Mouse (Mus musculus): ENCODE results near the gene Lipe. TPM values are rescaled to one million over a fixed set of nuclear protein-coding genes. Genes with fewer than 3 reads are reported as not detected.
A peak's percentile ranks its signal among the peaks of the same experiment; 100 is the strongest.

Lipe gene
- polyA plus RNA-seq, 1 experiment from 2014 or later, result 7.4 TPM

DNA sequence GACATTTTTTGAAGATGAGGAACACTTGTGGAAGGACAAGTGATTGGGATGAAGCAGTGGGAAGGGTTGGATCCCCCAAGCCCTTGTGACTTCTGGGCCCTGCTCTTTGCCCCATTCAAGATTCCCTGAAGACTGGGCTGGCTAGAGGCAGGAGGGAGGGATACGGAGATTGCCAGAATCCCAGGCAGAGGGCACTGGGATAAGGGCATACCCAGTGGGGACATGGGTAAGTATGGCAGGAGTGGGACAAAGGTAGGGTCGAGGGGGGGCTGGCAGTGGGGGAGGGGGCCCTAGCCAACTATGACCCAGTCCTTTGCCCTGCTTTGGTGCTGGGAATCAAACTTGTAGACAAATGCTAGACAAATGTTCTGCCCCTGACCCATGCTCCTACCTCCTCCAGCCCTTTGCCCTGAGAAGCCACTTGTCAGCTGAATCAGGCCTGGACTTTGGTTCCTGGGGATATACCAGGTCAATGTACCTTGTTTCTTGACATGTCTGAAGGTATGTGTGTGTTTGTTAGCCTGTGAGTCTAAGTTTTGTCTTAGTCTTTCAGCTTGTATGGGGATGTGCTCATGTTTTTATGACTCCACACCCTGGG is 6.6 kb downstream of the Lipe start:
- Histone ChIP-seq H3K36me3 (replicated peaks) (peaks cover 16% of the 10 kb centered on the region), H3K4me3 (no peak overlapping the region), H3K4me1 (peaks cover 46% of the 10 kb centered on the region), H3K27me3 (ENCODE audit: poor library complexity, severe bottlenecking) (peaks cover 30% of the 10 kb centered on the region), H3K27ac (no peak overlapping the region), H3K9me3 (no peaks in the 10 kb centered on the region; the same call in 1 of the 2 replicates)
- 68% methylated on average over 2 of the region's 2 CpGs for WGBS
- DNase-seq (ENCODE audit: extremely low spot score, low spot score), result no peak

DNA sequence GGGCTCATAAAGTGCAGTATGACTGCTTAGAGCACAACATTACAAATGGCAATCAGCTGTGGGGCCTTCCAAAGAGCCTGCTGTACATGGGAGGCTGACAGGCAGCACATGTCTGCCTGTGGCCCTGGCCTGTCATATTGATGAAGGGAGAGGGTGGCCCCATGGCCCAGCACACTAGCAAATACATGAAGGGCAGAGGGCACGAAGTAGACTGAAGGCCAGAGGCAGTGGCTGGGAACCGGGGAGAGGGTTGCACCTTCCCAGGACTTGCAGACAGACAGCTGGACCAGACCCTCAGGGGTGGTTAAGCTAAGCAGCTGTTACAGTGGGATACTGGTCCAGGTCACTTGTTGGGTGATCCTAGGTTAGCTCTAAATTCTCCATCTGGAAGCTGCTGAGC is 7.5 kb downstream of the Lipe start:
- DNase-seq (ENCODE audit: extremely low spot score, low spot score), result no peak
- H3K9me3 ChIP-seq, result no peaks in the 10 kb centered on the region
- H3K4me1 ChIP-seq, result peaks cover 38% of the 10 kb centered on the region
- H3K36me3 ChIP-seq (replicated peaks), result peaks cover 21% of the 10 kb centered on the region
- peaks cover 23% of the 10 kb centered on the region for H3K27me3 ChIP-seq (ENCODE audit: poor library complexity, severe bottlenecking)
- WGBS, result 35% methylated on average over 2 of the region's 2 CpGs
- H3K4me3 ChIP-seq, result no peak overlapping the region
- no peak overlapping the region for H3K27ac ChIP-seq

DNA sequence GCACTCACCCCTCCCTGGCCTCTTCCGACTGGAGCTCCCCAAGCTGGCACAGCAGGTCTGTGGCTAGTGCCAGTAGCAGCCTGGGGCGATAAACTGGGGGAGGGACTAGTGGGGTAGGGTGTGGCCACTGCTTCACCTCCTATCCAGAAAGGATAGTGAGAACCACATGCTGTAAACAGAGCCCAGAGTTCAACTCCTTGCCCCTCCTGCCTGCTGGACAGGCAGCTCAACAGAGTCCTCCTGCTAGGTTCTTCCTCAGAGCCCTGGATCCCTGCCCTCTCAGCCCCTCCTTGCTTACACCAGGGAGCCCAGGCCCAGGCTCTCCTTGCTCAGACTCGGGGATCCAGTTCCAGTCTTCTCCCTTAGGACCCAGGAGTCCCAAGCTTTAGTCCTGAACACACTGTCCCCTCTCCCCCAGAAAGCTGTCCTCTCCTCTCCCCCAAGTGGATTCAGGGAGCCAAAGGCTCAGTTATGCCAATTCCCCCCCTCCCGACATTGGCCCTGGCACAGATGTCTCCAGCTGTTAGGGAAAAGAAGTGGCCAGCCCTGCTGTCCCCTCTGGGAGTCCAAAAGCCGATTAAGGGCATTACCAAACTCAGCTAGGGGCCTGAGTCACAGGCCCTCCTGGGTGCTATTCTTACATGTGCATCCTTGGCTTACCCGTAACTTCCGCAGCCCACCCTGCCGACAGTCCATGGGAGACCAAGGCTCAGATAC is 8.3 kb downstream of the Lipe start:
- H3K36me3 ChIP-seq (replicated peaks), result peaks cover 29% of the 10 kb centered on the region
- 38% methylated on average over 8 of the region's 8 CpGs for WGBS
- no peak for DNase-seq (ENCODE audit: extremely low spot score, low spot score)
- peak overlapping the region; percentile 6; the same call in 1 of the 2 replicates for H3K4me3 ChIP-seq
- 0 out of 2 replicates have a peak overlapping the region, but pooled peaks have one; percentile 16 for H3K27ac ChIP-seq
- no peaks in the 10 kb centered on the region for H3K9me3 ChIP-seq
- H3K27me3 ChIP-seq (ENCODE audit: poor library complexity, severe bottlenecking), result peaks cover 23% of the 10 kb centered on the region
- peaks cover 36% of the 10 kb centered on the region for H3K4me1 ChIP-seq

DNA sequence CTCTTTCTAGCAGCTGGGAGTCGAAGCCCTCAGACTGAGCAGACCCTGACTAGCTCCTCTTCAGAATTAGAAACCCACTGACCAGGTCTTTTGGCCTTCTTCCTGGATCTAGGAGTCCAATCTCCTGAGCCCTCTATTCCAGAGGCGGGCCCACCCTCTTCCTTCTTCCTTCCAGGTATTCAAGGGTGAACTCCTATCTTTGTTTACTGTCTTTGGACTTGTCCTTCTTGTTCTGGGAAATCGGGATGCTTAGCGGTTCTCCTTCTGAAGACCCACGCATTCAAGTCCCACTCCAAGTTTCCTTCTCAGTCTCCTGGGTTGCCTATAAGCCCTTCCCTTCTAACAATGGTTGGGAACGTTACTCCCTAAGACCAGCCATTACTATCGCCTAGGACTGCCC is 9.6 kb downstream of the Lipe start:
- Histone ChIP-seq H3K27ac (no peak overlapping the region), H3K4me3 (no peak overlapping the region), H3K27me3 (ENCODE audit: poor library complexity, severe bottlenecking) (peaks cover 14% of the 10 kb centered on the region), H3K4me1 (peaks cover 23% of the 10 kb centered on the region), H3K36me3 (replicated peaks) (peaks cover 42% of the 10 kb centered on the region), H3K9me3 (no peaks in the 10 kb centered on the region)
- 87% methylated on average over 7 of the region's 7 CpGs for WGBS
- no peak for DNase-seq (ENCODE audit: extremely low spot score, low spot score)

DNA sequence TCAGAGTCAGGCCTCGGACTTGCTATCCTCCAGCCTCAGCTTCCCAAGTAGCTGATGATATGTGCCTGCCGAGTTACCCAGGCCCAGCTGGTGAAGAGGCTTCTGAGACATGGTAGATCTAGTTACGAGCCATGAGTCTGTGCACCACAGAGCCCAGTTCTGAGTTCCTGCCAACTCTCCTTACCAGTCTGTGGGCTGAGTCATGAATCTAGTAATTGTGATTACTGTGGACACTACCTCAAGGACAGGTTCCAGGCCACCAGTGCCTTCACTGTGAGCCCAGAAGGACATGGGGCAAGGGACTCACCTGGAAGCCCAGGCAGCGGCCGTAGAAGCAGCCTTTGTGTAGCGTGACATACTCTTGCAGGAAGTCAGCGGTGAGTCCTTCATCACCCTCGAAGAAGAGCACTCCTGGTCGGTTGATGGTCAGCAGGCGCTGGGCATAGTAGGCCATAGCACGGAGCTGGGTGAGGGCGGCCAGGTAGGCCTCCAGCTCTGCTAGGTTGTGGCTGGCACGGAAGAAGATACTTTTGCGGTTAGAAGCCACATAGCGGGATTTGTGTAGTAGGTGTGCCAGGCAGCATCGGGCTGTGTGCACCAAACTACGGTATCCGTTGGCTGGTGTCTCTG is 10.6 kb downstream of the Lipe start:
- Histone ChIP-seq H3K27me3 (ENCODE audit: poor library complexity, severe bottlenecking) (peaks cover 4% of the 10 kb centered on the region; the same call in 1 of the 2 replicates), H3K4me3 (no peak overlapping the region), H3K4me1 (peaks cover 17% of the 10 kb centered on the region), H3K9me3 (no peaks in the 10 kb centered on the region), H3K27ac (no peak overlapping the region), H3K36me3 (replicated peaks) (peaks cover 52% of the 10 kb centered on the region)
- no peak for DNase-seq (ENCODE audit: extremely low spot score, low spot score)
- 96% methylated on average over 18 of the region's 18 CpGs for WGBS

DNA sequence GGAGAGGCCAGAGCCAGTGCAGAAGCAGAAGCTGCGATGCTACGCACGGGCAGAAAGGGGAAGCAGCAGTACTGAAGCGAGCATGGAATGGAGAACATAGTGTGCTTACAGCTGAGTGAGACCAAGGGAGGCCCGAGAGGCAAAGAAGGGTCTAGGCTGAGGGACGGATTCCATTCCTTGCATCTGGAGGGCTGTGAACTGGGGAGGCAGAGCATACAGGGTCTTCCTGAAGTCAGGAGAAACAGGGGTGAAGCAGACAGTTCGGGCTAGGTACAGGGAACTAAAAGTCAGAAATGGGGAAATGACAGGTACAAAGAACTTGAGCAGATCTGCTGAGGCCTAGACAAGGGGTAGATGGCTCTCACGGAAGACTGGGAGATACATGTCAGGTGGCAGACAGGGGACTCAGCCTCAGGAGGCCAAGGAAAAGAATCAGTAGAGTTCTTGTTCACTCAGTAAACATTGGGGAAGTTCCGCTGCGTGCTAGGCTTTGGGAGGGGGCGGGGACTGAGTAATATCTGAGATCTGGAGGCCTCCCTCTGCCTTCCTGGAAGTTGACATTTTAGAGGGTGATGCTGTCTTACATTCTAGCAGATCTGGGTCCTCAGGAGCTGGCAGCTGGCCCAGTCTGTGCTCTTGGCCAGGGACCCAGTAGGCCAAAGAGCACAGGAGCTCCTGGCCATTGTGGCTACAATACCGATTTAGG is 12.5 kb downstream of the Lipe start:
- Histone ChIP-seq H3K9me3 (no peaks in the 10 kb centered on the region), H3K36me3 (replicated peaks) (peaks cover 59% of the 10 kb centered on the region)
- WGBS, result 91% methylated on average over 12 of the region's 12 CpGs

DNA sequence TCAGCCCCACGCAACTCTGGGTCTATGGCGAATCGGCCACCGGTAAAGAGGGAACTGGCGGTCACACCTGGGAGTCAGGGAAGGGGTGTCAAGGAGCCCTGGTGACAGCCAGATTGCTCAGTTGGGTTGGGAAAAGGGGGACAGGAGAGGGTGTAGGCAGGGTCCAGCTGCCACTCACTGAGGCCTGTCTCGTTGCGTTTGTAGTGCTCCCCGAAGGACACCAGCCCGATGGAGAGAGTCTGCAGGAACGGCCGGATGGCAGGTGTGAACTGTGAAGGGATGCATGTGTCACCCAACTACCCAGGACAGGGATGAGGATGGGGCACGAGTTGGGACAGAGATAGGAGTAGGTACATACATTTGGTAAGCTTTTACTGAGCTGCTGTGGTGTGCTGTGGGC is 13.3 kb downstream of the Lipe start:
- peaks cover 59% of the 10 kb centered on the region for H3K36me3 ChIP-seq (replicated peaks)
- no peak overlapping the region for H3K27ac ChIP-seq
- H3K4me1 ChIP-seq, result peaks cover 12% of the 10 kb centered on the region
- no peak overlapping the region for H3K4me3 ChIP-seq
- peaks cover 17% of the 10 kb centered on the region for H3K27me3 ChIP-seq (ENCODE audit: poor library complexity, severe bottlenecking)
- 94% methylated on average over 12 of the region's 12 CpGs for WGBS
- DNase-seq (ENCODE audit: extremely low spot score, low spot score), result no peak
- no peaks in the 10 kb centered on the region for H3K9me3 ChIP-seq

More for the DNA sequence above, 12.5 kb downstream of the Lipe start:
- Histone ChIP-seq H3K27ac (no peak overlapping the region), H3K27me3 (ENCODE audit: poor library complexity, severe bottlenecking) (peaks cover 10% of the 10 kb centered on the region), H3K4me1 (peaks cover 12% of the 10 kb centered on the region), H3K4me3 (no peak overlapping the region)
- DNase-seq (ENCODE audit: extremely low spot score, low spot score), result no peak

DNA sequence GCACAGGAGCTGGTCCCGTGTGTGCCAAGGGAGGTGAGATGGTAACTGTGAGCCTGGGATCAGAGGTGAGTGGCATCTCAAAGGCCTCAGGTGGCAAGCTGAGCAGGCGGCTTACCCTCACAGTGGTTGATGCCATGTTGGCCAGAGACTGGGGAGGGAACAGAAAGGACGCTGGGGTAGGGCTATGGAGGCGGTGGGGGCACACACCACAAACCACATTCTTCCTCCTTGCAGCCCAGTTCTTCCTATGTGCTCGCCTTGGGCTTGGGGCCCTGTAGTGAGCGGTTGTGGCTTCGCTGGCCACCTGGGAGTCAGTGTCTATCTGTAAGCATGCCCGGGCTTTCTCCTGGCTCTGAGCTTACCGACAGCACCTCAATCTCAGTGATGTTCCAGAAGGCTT is 13.7 kb downstream of the Lipe start:
- Histone ChIP-seq H3K4me1 (peaks cover 12% of the 10 kb centered on the region), H3K27ac (no peak overlapping the region), H3K36me3 (replicated peaks) (peaks cover 59% of the 10 kb centered on the region), H3K27me3 (ENCODE audit: poor library complexity, severe bottlenecking) (peaks cover 22% of the 10 kb centered on the region), H3K4me3 (no peak overlapping the region), H3K9me3 (no peaks in the 10 kb centered on the region)
- WGBS, result 89% methylated on average over 9 of the region's 9 CpGs
- DNase-seq (ENCODE audit: extremely low spot score, low spot score), result no peak

DNA sequence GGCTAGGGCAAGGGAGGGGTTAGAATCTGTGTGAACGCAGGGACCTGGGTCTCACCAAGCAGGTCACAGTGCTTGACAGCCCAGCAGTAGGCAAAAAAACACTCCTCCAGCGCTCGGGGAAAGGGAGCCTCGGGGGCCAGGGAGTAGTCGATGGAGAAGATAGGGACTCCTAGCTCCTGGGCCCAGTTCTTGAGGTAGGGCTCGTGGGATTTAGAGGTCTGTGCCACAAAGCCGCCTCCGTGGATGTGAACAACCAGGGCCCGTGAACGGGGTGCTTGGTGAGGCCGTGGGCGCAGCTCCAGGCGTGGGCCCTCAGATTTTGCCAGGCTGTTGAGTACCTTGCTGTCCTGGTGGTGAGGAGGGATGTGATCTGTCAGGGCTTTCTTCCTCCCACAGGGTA is 14.2 kb downstream of the Lipe start:
- peaks cover 59% of the 10 kb centered on the region for H3K36me3 ChIP-seq (replicated peaks)

DNA sequence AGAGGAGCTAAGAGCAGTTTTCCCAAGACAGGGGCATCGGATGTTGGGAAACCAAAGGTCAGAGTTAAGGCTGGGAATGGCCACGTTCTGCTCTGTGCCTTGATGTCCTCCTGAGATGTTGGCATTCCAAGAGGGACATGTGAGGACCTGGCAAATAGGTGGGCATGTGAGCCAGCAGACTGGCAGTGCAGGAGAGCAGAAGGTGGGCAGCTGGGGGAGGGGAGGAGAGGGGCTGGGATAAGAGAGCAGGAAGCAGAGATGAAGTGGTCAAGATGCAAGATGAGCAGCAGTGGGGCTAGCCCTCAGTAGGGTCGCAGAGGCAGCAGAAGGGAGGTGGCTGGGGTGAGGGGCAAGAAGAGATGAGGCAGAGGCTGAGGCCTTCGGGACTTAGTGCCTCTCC is 14.6 kb downstream of the Lipe start:
- peaks cover 20% of the 10 kb centered on the region for H3K4me1 ChIP-seq
- no peaks in the 10 kb centered on the region for H3K9me3 ChIP-seq
- WGBS, result 84% methylated on average over 4 of the region's 4 CpGs
- no peak overlapping the region for H3K4me3 ChIP-seq
- peaks cover 59% of the 10 kb centered on the region for H3K36me3 ChIP-seq (replicated peaks)
- no peak overlapping the region for H3K27ac ChIP-seq
- peaks cover 28% of the 10 kb centered on the region for H3K27me3 ChIP-seq (ENCODE audit: poor library complexity, severe bottlenecking)
- DNase-seq (ENCODE audit: extremely low spot score, low spot score), result no peak

More for the DNA sequence above, 14.2 kb downstream of the Lipe start:
- Histone ChIP-seq H3K4me1 (peaks cover 16% of the 10 kb centered on the region), H3K4me3 (no peak overlapping the region), H3K9me3 (no peaks in the 10 kb centered on the region), H3K27ac (no peak overlapping the region), H3K27me3 (ENCODE audit: poor library complexity, severe bottlenecking) (peaks cover 24% of the 10 kb centered on the region)
- no peak for DNase-seq (ENCODE audit: extremely low spot score, low spot score)
- WGBS, result 91% methylated on average over 13 of the region's 13 CpGs

DNA sequence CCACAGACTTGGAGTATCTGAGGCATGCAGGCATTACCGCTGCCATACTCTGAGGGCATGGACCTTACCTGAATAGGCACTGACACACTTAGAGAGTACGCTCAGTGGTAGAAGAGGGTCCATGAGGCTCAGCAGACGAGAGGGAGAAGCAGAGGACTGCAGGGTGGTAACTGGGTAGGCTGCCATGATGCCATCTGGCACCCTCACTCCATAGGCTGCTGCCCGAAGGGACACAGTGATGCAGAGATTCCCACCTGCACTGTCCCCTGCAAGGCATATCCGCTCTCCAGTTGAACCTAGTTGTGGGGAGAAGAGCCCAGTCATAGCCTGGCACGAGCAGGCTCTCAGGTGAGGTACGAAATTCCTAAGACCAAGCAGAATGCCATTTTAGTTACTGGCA is 15.1 kb downstream of the Lipe start:
- Histone ChIP-seq H3K27ac (no peak overlapping the region), H3K36me3 (replicated peaks) (peaks cover 57% of the 10 kb centered on the region), H3K9me3 (no peaks in the 10 kb centered on the region), H3K27me3 (ENCODE audit: poor library complexity, severe bottlenecking) (peaks cover 33% of the 10 kb centered on the region), H3K4me1 (peaks cover 23% of the 10 kb centered on the region), H3K4me3 (no peak overlapping the region)
- WGBS, result 93% methylated on average over 7 of the region's 7 CpGs
- DNase-seq (ENCODE audit: extremely low spot score, low spot score), result no peak

DNA sequence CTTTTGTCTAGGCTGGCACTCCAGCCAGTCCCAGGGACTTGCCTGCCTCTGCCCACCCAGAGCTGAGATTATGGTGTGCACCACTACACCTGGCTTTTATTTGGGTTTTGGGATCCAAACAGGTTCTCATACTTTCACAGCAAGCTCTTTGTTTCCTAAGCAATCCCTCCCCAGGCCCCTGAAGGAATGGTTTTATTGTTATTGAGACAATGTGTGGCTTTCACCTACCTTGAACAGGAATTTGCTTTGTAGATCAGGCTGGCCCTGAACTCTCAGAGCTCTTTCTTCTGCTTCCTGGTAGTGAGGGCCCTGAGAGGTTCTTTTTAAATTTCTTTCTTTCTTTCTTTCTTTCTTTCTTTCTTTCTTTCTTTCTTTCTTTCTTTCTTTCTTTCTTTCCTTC is 16.0 kb downstream of the Lipe start:
- no peak overlapping the region for H3K4me3 ChIP-seq
- H3K27me3 ChIP-seq (ENCODE audit: poor library complexity, severe bottlenecking), result peaks cover 42% of the 10 kb centered on the region
- peaks cover 24% of the 10 kb centered on the region for H3K4me1 ChIP-seq
- H3K27ac ChIP-seq, result no peak overlapping the region
- no peak for DNase-seq (ENCODE audit: extremely low spot score, low spot score)
- H3K36me3 ChIP-seq (replicated peaks), result peaks cover 49% of the 10 kb centered on the region
- H3K9me3 ChIP-seq, result no peaks in the 10 kb centered on the region
